Mouse (Mus musculus) small intestine, adult 2 months (tissue): Measurements from ENCODE around the gene Hist1h1d.
"Not testable (repeated sequence)": the region's sequence is repeated elsewhere in the genome, so short reads cannot be mapped to it uniquely, and the experiment has no call there.

ENCODE experiments used
- CTCF ChIP-seq: fragments of 200-500 bp; IDR thresholded peaks from 2 replicates; pipeline ENCODE4 v1.5.1; 2012; ENCODE audit warnings: low read depth, mild to moderate bottlenecking, control low read depth, inconsistent platforms, low read length, moderate library complexity, mixed read lengths; ENCODE audit not compliant: insufficient replicate concordance, insufficient read length; ENCODE audit errors: extremely low read depth
- POLR2A ChIP-seq: fragments of 200-500 bp; IDR thresholded peaks from 2 replicates; pipeline ENCODE4 v1.6.1; 2012; ENCODE audit warnings: low read depth, mild to moderate bottlenecking, control low read depth, inconsistent platforms, low read length, moderate library complexity

DNA sequence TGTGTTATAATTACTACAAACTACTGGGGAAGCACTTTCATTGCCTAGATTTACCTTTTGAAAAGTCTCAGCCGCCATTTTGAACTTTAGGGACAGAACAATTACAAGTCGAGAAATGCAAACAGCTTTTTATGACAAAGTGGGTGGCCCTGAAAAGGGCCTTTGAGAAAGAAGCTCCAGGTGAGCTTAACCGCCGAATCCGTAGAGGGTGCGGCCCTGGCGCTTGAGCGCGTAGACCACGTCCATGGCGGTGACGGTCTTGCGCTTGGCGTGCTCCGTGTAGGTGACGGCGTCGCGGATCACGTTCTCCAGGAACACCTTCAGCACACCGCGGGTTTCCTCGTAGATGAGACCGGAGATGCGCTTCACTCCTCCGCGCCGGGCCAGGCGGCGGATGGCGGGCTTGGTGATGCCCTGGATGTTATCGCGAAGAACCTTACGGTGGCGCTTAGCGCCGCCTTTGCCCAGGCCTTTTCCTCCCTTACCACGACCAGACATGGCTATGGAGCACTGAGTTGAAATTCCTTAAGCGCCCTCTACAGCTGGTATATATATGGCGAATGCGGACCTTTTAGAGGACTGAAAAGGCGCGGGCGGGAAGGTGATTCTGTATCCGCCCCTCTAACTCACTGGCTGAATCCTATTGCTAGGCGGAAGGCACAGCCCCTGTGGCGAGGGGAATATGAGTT lies 1.8 kb upstream of the Hist1h1d start, which contains the start of gene Hist1h4f:
- peak; percentile 85 for TF ChIP-seq POLR2A
- TF ChIP-seq CTCF: not testable (repeated sequence)
